Mouse (Mus musculus) liver, embryonic 11.5 days (tissue): ENCODE data around the gene Asz1. TPM values are rescaled to one million over a fixed set of nuclear protein-coding genes. Genes with fewer than 3 reads are reported as not detected.
A peak's percentile ranks its signal among the peaks of the same experiment; 100 is the strongest.

Source experiments
- ATAC-seq: fragments of 200-750 bp; cut with Nextera tagmentation; replicated peaks from 2 replicates; pipeline ENCODE4 v1.8.0; 2017; ENCODE audit warnings: moderate number of reproducible peaks, mild to moderate bottlenecking, moderate TSS enrichment, moderate library complexity; ENCODE audit not compliant: low FRiP score
- DNase-seq: peaks from one replicate; pipeline ENCODE4 v3.0.0-alpha.2; 2017; ENCODE audit warnings: low spot score
- H3K27ac ChIP-seq: fragments of 300-500 bp; sonication (generic); 2 replicates; pipeline ENCODE4 v1.5.1; 2014; ENCODE audit warnings: mild to moderate bottlenecking, low read depth, low read length, control low read depth
- H3K27me3 ChIP-seq: fragments of 300-500 bp; sonication (generic); replicated peaks from 2 replicates; pipeline ENCODE4 v1.6.1; 2014; ENCODE audit warnings: low read length, mixed read lengths; ENCODE audit not compliant: control insufficient read depth, insufficient read depth
- H3K36me3 ChIP-seq: fragments of 300-500 bp; sonication (generic); 2 replicates; pipeline ENCODE4 v1.6.1; 2014; ENCODE audit warnings: mild to moderate bottlenecking, low read length, moderate library complexity, mixed read lengths; ENCODE audit not compliant: control insufficient read depth, insufficient read depth
- H3K4me1 ChIP-seq: fragments of 300-500 bp; sonication (generic); replicated peaks from 2 replicates; pipeline ENCODE4 v1.6.1; 2014; ENCODE audit warnings: low read length, mixed read lengths; ENCODE audit not compliant: control insufficient read depth, insufficient read depth
- H3K4me2 ChIP-seq: fragments of 300-500 bp; sonication (generic); 2 replicates; pipeline ENCODE4 v1.6.1; 2014; ENCODE audit warnings: mild to moderate bottlenecking, control low read depth, moderate library complexity
- H3K4me3 ChIP-seq: fragments of 300-500 bp; sonication (generic); 2 replicates; pipeline ENCODE4 v1.5.1; 2014; ENCODE audit warnings: low read depth, low read length, control low read depth
- H3K9ac ChIP-seq: fragments of 300-500 bp; sonication (generic); 2 replicates; pipeline ENCODE4 v1.6.1; 2014; ENCODE audit warnings: low read depth, low read length, control low read depth
- H3K9me3 ChIP-seq: fragments of 300-500 bp; sonication (generic); 2 replicates; pipeline ENCODE4 v1.6.1; 2016; ENCODE audit warnings: low read length, inconsistent platforms, mixed read lengths; ENCODE audit not compliant: control insufficient read depth
- WGBS: fragments of 180-500 bp; shearing (Covaris S2); extraction: QIAGEN DNeasy Blood & Tissue Kit; methylation state at CpG from one replicate; pipeline ENCODE4 v1.1.7; 2014; 5-methylcytosine and 5-hydroxymethylcytosine counted together
- polyA plus RNA-seq: library from polyadenylated mRNA; unstranded; fragments of >200 nt; fragmentation: Nextera tagmentation; extraction: Ambion mirVana; gene quantifications from 2 replicates; pipeline ENCODE4 v1.2.1, GENCODE M21; 2014

Asz1 gene
- polyA plus RNA-seq, 1 experiment from 2014 or later: 0.34 TPM

GRCm38 (mm10) chr6:18076986-18077385 lies 31.9 kb downstream of the Asz1 start:
- no peak; the same call in 1 of the 2 replicates for ATAC-seq

GRCm38 (mm10) chr6:18076577-18076976 lies 32.3 kb downstream of the Asz1 start:
- H3K27ac ChIP-seq: no peak overlapping the region
- H3K9ac ChIP-seq: no peak overlapping the region
- no peak overlapping the region for H3K4me3 ChIP-seq
- WGBS: 29% methylated on average over 5 of the region's 5 CpGs
- no peaks in the 10 kb centered on the region for H3K4me1 ChIP-seq
- no peaks in the 10 kb centered on the region for H3K36me3 ChIP-seq
- ATAC-seq (no peak; the same call in 1 of the 2 replicates), DNase-seq (no peak)
- H3K9me3 ChIP-seq: no peaks in the 10 kb centered on the region
- H3K27me3 ChIP-seq: no peaks in the 10 kb centered on the region
- no peak overlapping the region for H3K4me2 ChIP-seq

More at GRCm38 (mm10) chr6:18076986-18077385, 31.9 kb downstream of the Asz1 start:
- H3K9me3 ChIP-seq: no peaks in the 10 kb centered on the region
- H3K36me3 ChIP-seq: no peaks in the 10 kb centered on the region
- no peaks in the 10 kb centered on the region for H3K4me1 ChIP-seq
- H3K27ac ChIP-seq: no peak overlapping the region
- DNase-seq: no peak
- 63% methylated on average over 7 of the region's 7 CpGs for WGBS
- H3K27me3 ChIP-seq: no peaks in the 10 kb centered on the region
- H3K4me3 ChIP-seq: no peak overlapping the region
- no peak overlapping the region for H3K9ac ChIP-seq
- no peak overlapping the region for H3K4me2 ChIP-seq

GRCm38 (mm10) chr6:18057899-18058298 lies 51.0 kb downstream of the Asz1 start:
- no peaks in the 10 kb centered on the region for H3K4me1 ChIP-seq
- DNase-seq (no peak), ATAC-seq (no peak)
- no peaks in the 10 kb centered on the region for H3K27me3 ChIP-seq
- H3K4me2 ChIP-seq: no peak overlapping the region
- no peaks in the 10 kb centered on the region for H3K36me3 ChIP-seq
- H3K4me3 ChIP-seq: no peak overlapping the region
- no peaks in the 10 kb centered on the region for H3K9me3 ChIP-seq
- H3K27ac ChIP-seq: no peak overlapping the region
- no peak overlapping the region for H3K9ac ChIP-seq
- 74% methylated on average over 4 of the region's 4 CpGs for WGBS

GRCm38 (mm10) chr6:18051702-18052101 lies 57.2 kb downstream of the Asz1 start:
- DNase-seq (no peak), ATAC-seq (no peak)
- Histone ChIP-seq H3K36me3 (no peaks in the 10 kb centered on the region), H3K4me2 (no peak overlapping the region), H3K4me3 (no peak overlapping the region), H3K9ac (no peak overlapping the region), H3K27ac (no peak overlapping the region), H3K4me1 (no peaks in the 10 kb centered on the region), H3K27me3 (no peaks in the 10 kb centered on the region), H3K9me3 (no peaks in the 10 kb centered on the region)
- 75% methylated on average over 5 of the region's 5 CpGs for WGBS

- Histone ChIP-seq H3K27me3 (no peaks in the 10 kb centered on the region), H3K4me2 (no peak overlapping the region), H3K9me3 (no peaks in the 10 kb centered on the region), H3K36me3 (no peaks in the 10 kb centered on the region), H3K9ac (no peak overlapping the region), H3K4me1 (no peaks in the 10 kb centered on the region), H3K4me3 (no peak overlapping the region), H3K27ac (no peak overlapping the region)
- no peak for ATAC-seq
- WGBS: 85% methylated on average over 4 of the region's 4 CpGs
- DNase-seq: no peak
These were observed 64.6 kb downstream of the Asz1 start for GRCm38 (mm10) chr6:18044299-18044698.

GRCm38 (mm10) chr6:18043172-18043571 lies 65.7 kb downstream of the Asz1 start:
- H3K9ac ChIP-seq: no peak overlapping the region
- WGBS: 79% methylated on average over 5 of the region's 5 CpGs
- H3K4me1 ChIP-seq: no peaks in the 10 kb centered on the region
- ATAC-seq (no peak), DNase-seq (no peak)
- H3K36me3 ChIP-seq: no peaks in the 10 kb centered on the region
- no peak overlapping the region for H3K27ac ChIP-seq
- H3K9me3 ChIP-seq: no peaks in the 10 kb centered on the region
- no peaks in the 10 kb centered on the region for H3K27me3 ChIP-seq
- no peak overlapping the region for H3K4me2 ChIP-seq
- no peak overlapping the region for H3K4me3 ChIP-seq

- 31% methylated on average over 6 of the region's 6 CpGs for WGBS
- H3K4me2 ChIP-seq: peak overlapping the region; percentile 57; the same call in 1 of the 2 replicates
These were observed 76.6 kb downstream of the Asz1 start for GRCm38 (mm10) chr6:18032271-18032670.

GRCm38 (mm10) chr6:18031509-18032010 lies 77.3 kb downstream of the Asz1 start:
- WGBS: 2% methylated on average over 28 of the region's 29 CpGs
- DNase-seq: no peak

More at GRCm38 (mm10) chr6:18032271-18032670, 76.6 kb downstream of the Asz1 start:
- Histone ChIP-seq H3K9ac (no peak overlapping the region), H3K9me3 (no peaks in the 10 kb centered on the region), H3K4me1 (no peaks in the 10 kb centered on the region; the same call in 1 of the 2 replicates), H3K27ac (no peak overlapping the region), H3K27me3 (peaks cover 46% of the 10 kb centered on the region), H3K36me3 (no peaks in the 10 kb centered on the region), H3K4me3 (no peak overlapping the region)
- DNase-seq (no peak), ATAC-seq (no peak)

GRCm38 (mm10) chr6:18030868-18031508 lies 77.9 kb downstream of the Asz1 start:
- H3K27ac ChIP-seq: no peak overlapping the region
- DNase-seq: no peak

More at GRCm38 (mm10) chr6:18031509-18032010, 77.3 kb downstream of the Asz1 start:
- Histone ChIP-seq H3K9me3 (no peaks in the 10 kb centered on the region), H3K4me1 (no peaks in the 10 kb centered on the region; the same call in 1 of the 2 replicates), H3K27ac (no peak overlapping the region), H3K27me3 (peaks cover 46% of the 10 kb centered on the region), H3K36me3 (no peaks in the 10 kb centered on the region), H3K9ac (no peak overlapping the region), H3K4me2 (peak overlapping the region; percentile 57), H3K4me3 (peak overlapping the region; percentile 32)
- 0 out of 2 replicates have a peak, but pooled peaks have one; percentile 40 for ATAC-seq

More at GRCm38 (mm10) chr6:18030868-18031508, 77.9 kb downstream of the Asz1 start:
- ATAC-seq: no peak
- H3K9me3 ChIP-seq: no peaks in the 10 kb centered on the region
- H3K4me3 ChIP-seq: peak overlapping the region; percentile 42
- H3K4me1 ChIP-seq: no peaks in the 10 kb centered on the region; the same call in 1 of the 2 replicates
- no peak overlapping the region for H3K9ac ChIP-seq
- peak overlapping the region; percentile 57 for H3K4me2 ChIP-seq
- no peaks in the 10 kb centered on the region for H3K36me3 ChIP-seq
- 6% methylated on average over 12 of the region's 12 CpGs for WGBS
- H3K27me3 ChIP-seq: peaks cover 51% of the 10 kb centered on the region
